Mouse (Mus musculus) midbrain, postnatal 0 days (tissue): ENCODE measurements around the gene Tcerg1l. TPM values are rescaled to one million over a fixed set of nuclear protein-coding genes. Genes with fewer than 3 reads are reported as not detected.

Source experiments
- ATAC-seq: fragments of 200-750 bp; cut with Nextera tagmentation; 2 replicates; pipeline ENCODE4 v1.8.0; 2017; ENCODE audit warnings: moderate number of reproducible peaks, mild to moderate bottlenecking, moderate TSS enrichment, moderate library complexity; ENCODE audit not compliant: low FRiP score
- DNase-seq: peaks from one replicate; pipeline ENCODE4 v3.0.0-alpha.2; 2015; ENCODE audit warnings: low spot score
- H3K27ac ChIP-seq: fragments of 300-500 bp; sonication (generic); 2 replicates; pipeline ENCODE4 v1.5.1; 2014; ENCODE audit warnings: low read depth, mild to moderate bottlenecking, low read length, mixed read lengths
- H3K27me3 ChIP-seq: fragments of 300-500 bp; sonication (generic); 2 replicates; pipeline ENCODE4 v1.6.1; 2014; ENCODE audit warnings: low read length, control low read depth, mixed read lengths; ENCODE audit not compliant: insufficient read depth
- H3K36me3 ChIP-seq: fragments of 300-500 bp; sonication (generic); 2 replicates; pipeline ENCODE4 v1.6.1; 2014; ENCODE audit warnings: low read length, control low read depth, mixed read lengths; ENCODE audit not compliant: insufficient read depth
- H3K4me1 ChIP-seq: fragments of 300-500 bp; sonication (generic); 2 replicates; pipeline ENCODE4 v1.6.1; 2014; ENCODE audit warnings: mild to moderate bottlenecking, control low read depth, antibody characterized with exemption, low read length, mixed read lengths; ENCODE audit not compliant: insufficient read depth
- H3K4me2 ChIP-seq: fragments of 300-500 bp; sonication (generic); 2 replicates; pipeline ENCODE4 v1.6.1; 2014; ENCODE audit warnings: low read depth, mild to moderate bottlenecking, low read length, mixed read lengths; ENCODE audit not compliant: poor library complexity, severe bottlenecking
- H3K4me3 ChIP-seq: fragments of 300-500 bp; sonication (generic); 2 replicates; pipeline ENCODE4 v1.5.1; 2014; ENCODE audit warnings: low read depth, mild to moderate bottlenecking, low read length, moderate library complexity
- H3K9ac ChIP-seq: fragments of 300-500 bp; sonication (generic); replicated peaks from 2 replicates; pipeline ENCODE4 v1.6.1; 2014; ENCODE audit warnings: mild to moderate bottlenecking, low read length, moderate library complexity, mixed read lengths; ENCODE audit not compliant: poor library complexity, severe bottlenecking
- H3K9me3 ChIP-seq: fragments of 300-500 bp; sonication (generic); 2 replicates; pipeline ENCODE4 v1.6.1; 2016; ENCODE audit warnings: low read length, control low read depth
- CTCF ChIP-seq: IDR thresholded peaks from 2 replicates; pipeline ENCODE4 v1.5.1; 2016; ENCODE audit warnings: antibody characterized with exemption, mild to moderate bottlenecking
- WGBS: fragments of 180-500 bp; shearing (Covaris S2); extraction: QIAGEN DNeasy Blood & Tissue Kit; methylation state at CpG from one replicate; pipeline ENCODE4 v1.1.7; 2014; 5-methylcytosine and 5-hydroxymethylcytosine counted together
- polyA plus RNA-seq: library from polyadenylated mRNA; unstranded; fragments of >200 nt; fragmentation: Nextera tagmentation; extraction: Ambion mirVana; gene quantifications from 2 replicates; pipeline ENCODE4 v1.2.1, GENCODE M21; 2015
- total RNA-seq: library from RNA; depleted of rRNA; stranded (reverse); fragments of >200 nt; gene quantifications from 2 replicates; pipeline ENCODE4 v1.2.3, GENCODE M21; 2014

The Tcerg1l gene
- total and polyA plus RNA-seq, 2 experiments from 2014 or later = 31.2 to 36.0 TPM

GRCm38 (mm10) chr7:138374376-138374775 is 23.2 kb downstream of the Tcerg1l start:
- Histone ChIP-seq H3K4me2 (no peak overlapping the region), H3K4me3 (no peak overlapping the region), H3K27me3 (no peaks in the 10 kb centered on the region), H3K36me3 (no peaks in the 10 kb centered on the region), H3K27ac (no peak overlapping the region), H3K9me3 (no peaks in the 10 kb centered on the region), H3K9ac (no peak overlapping the region), H3K4me1 (no peaks in the 10 kb centered on the region)
- DNase-seq (no peak), ATAC-seq (no peak)
- 68% methylated on average over 7 of the region's 7 CpGs for WGBS
- no peak for TF ChIP-seq CTCF

- ATAC-seq (no peak), DNase-seq (no peak)
- Histone ChIP-seq H3K9ac (no peak overlapping the region), H3K27ac (no peak overlapping the region), H3K9me3 (no peaks in the 10 kb centered on the region), H3K4me2 (no peak overlapping the region), H3K4me1 (no peaks in the 10 kb centered on the region), H3K27me3 (no peaks in the 10 kb centered on the region), H3K36me3 (no peaks in the 10 kb centered on the region), H3K4me3 (no peak overlapping the region)
- 80% methylated on average over 5 of the region's 5 CpGs for WGBS
- no peak for TF ChIP-seq CTCF
These were observed 24.0 kb downstream of the Tcerg1l start for GRCm38 (mm10) chr7:138373530-138373929.

GRCm38 (mm10) chr7:138367570-138367969 is 30.0 kb downstream of the Tcerg1l start:
- no peak overlapping the region for H3K9ac ChIP-seq
- no peak for ATAC-seq
- DNase-seq = no peak
- no peaks in the 10 kb centered on the region for H3K9me3 ChIP-seq
- H3K36me3 ChIP-seq = no peaks in the 10 kb centered on the region
- H3K4me3 ChIP-seq = no peak overlapping the region
- no peak overlapping the region for H3K4me2 ChIP-seq
- H3K4me1 ChIP-seq = no peaks in the 10 kb centered on the region
- H3K27me3 ChIP-seq = no peaks in the 10 kb centered on the region
- no peak for TF ChIP-seq CTCF
- H3K27ac ChIP-seq = no peak overlapping the region
- 95% methylated on average over 7 of the region's 7 CpGs for WGBS

DNA sequence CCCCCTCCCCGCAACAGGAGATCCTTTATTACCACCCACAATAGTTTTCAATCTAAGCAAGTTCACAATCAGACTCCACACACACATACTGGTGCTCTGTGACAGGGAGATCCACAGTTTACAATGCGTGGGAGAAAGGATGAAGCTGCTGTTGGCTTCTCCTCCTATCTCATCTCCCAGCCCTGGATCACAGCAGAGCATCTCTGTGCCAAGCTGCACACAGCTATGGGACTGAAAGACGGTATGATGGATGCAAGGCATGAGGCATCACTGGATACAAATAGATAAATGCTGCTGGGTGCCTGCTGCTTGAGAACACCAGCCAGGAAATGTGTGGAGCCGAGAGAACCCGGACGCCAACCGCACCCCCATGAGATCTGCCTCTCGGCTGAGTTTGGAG is 32.0 kb downstream of the Tcerg1l start:
- Histone ChIP-seq H3K36me3 (no peaks in the 10 kb centered on the region), H3K4me1 (no peaks in the 10 kb centered on the region), H3K27me3 (no peaks in the 10 kb centered on the region), H3K27ac (no peak overlapping the region), H3K4me3 (no peak overlapping the region), H3K4me2 (no peak overlapping the region), H3K9me3 (no peaks in the 10 kb centered on the region), H3K9ac (no peak overlapping the region)
- WGBS = 82% methylated on average over 8 of the region's 8 CpGs
- DNase-seq (no peak), ATAC-seq (no peak)
- no peak for TF ChIP-seq CTCF

DNA sequence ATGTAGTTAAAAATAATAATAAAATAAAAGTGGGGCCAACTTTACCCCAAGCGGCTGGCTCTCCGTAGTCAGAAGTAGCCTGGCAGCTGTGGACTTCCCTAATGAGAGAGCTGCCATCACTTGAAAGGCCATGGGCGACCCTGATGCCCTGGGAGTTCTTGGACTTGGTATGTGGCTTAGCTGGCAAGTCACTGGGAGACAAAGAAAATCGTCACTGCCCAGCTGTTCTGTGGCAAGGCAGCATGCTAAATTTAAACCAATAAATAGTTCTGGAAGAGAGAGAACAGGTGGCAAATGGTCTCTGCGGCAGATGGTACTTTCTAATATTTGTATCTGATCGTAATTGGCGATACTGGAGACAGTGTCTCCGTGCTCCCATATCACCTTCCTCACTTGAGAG is 40.1 kb downstream of the Tcerg1l start:
- H3K9ac ChIP-seq = no peak overlapping the region
- H3K27me3 ChIP-seq = no peaks in the 10 kb centered on the region
- H3K4me3 ChIP-seq = no peak overlapping the region
- H3K9me3 ChIP-seq = no peaks in the 10 kb centered on the region
- DNase-seq (peak; percentile 12), ATAC-seq (no peak)
- no peaks in the 10 kb centered on the region for H3K4me1 ChIP-seq
- no peak for TF ChIP-seq CTCF
- 81% methylated on average over 8 of the region's 8 CpGs for WGBS
- H3K27ac ChIP-seq = no peak overlapping the region
- no peak overlapping the region for H3K4me2 ChIP-seq
- no peaks in the 10 kb centered on the region for H3K36me3 ChIP-seq

GRCm38 (mm10) chr7:138356655-138357449 is 40.7 kb downstream of the Tcerg1l start:
- Histone ChIP-seq H3K4me3 (no peak overlapping the region), H3K36me3 (no peaks in the 10 kb centered on the region), H3K27ac (no peak overlapping the region), H3K4me1 (no peaks in the 10 kb centered on the region), H3K9me3 (no peaks in the 10 kb centered on the region), H3K27me3 (no peaks in the 10 kb centered on the region), H3K9ac (no peak overlapping the region), H3K4me2 (no peak overlapping the region)
- DNase-seq = no peak
- TF ChIP-seq CTCF = no peak
- 66% methylated on average over 2 of the region's 2 CpGs for WGBS
- ATAC-seq = no peak
